Mouse (Mus musculus): Measurements from ENCODE around the gene Galnt7. TPM values are rescaled to one million over a fixed set of nuclear protein-coding genes. Genes with fewer than 3 reads are reported as not detected.

Galnt7 gene
- total and polyA plus RNA-seq, 2 experiments: 0.61 to 2.0 TPM

- H3K4me3 ChIP-seq (ENCODE audit: insufficient read depth, low read depth, low read length): no peak overlapping the region
- H3K9ac ChIP-seq (ENCODE audit: low read depth, low read length): no peak overlapping the region
- H3K27me3 ChIP-seq (ENCODE audit: control insufficient read depth, insufficient read depth, low read length): no peaks in the 10 kb centered on the region
- no peaks in the 10 kb centered on the region for H3K79me2 ChIP-seq (ENCODE audit: control insufficient read depth, insufficient read depth, low read length)
- TF ChIP-seq CTCF (IDR thresholded peaks at IDR 0.05; ENCODE audit: low read depth, low read length) (no peak), POLR2A (IDR thresholded peaks at IDR 0.05; ENCODE audit: extremely low read depth, insufficient read depth, low read length) (no peak)
- H3K36me3 ChIP-seq (ENCODE audit: control insufficient read depth, insufficient read depth, low read length): no peaks in the 10 kb centered on the region
- H3K4me1 ChIP-seq (ENCODE audit: control insufficient read depth, insufficient read depth, low read length): no peaks in the 10 kb centered on the region
- WGBS: 87% methylated on average over 15 of the region's 15 CpGs
- no peak overlapping the region for H3K27ac ChIP-seq (replicated peaks; ENCODE audit: insufficient read depth, low read depth, low read length)
- DNase-seq (ENCODE audit: extremely low read depth, low read depth, low spot score): no peak
Observed at GRCm38 (mm10) chr8:57637599-57638280, 15.1 kb downstream of the Galnt7 start.

GRCm38 (mm10) chr8:57636698-57637097, 16.1 kb downstream of the Galnt7 start:
- Histone ChIP-seq H3K4me3 (ENCODE audit: insufficient read depth, low read depth, low read length) (no peak overlapping the region), H3K79me2 (ENCODE audit: control insufficient read depth, insufficient read depth, low read length) (no peaks in the 10 kb centered on the region), H3K27me3 (ENCODE audit: control insufficient read depth, insufficient read depth, low read length) (no peaks in the 10 kb centered on the region), H3K4me1 (ENCODE audit: control insufficient read depth, insufficient read depth, low read length) (no peaks in the 10 kb centered on the region), H3K9ac (ENCODE audit: low read depth, low read length) (no peak overlapping the region), H3K27ac (replicated peaks; ENCODE audit: insufficient read depth, low read depth, low read length) (no peak overlapping the region), H3K36me3 (ENCODE audit: control insufficient read depth, insufficient read depth, low read length) (no peaks in the 10 kb centered on the region)
- no peak for DNase-seq (ENCODE audit: extremely low read depth, low read depth, low spot score)
- WGBS: 88% methylated on average over 11 of the region's 11 CpGs
- TF ChIP-seq POLR2A (IDR thresholded peaks at IDR 0.05; ENCODE audit: extremely low read depth, insufficient read depth, low read length): no peak
- TF ChIP-seq CTCF (IDR thresholded peaks at IDR 0.05; ENCODE audit: low read depth, low read length): no peak

- no peak for TF ChIP-seq CTCF (IDR thresholded peaks at IDR 0.05; ENCODE audit: low read depth, low read length)
- TF ChIP-seq POLR2A (IDR thresholded peaks at IDR 0.05; ENCODE audit: extremely low read depth, insufficient read depth, low read length): no peak
- Histone ChIP-seq H3K4me1 (ENCODE audit: control insufficient read depth, insufficient read depth, low read length) (no peaks in the 10 kb centered on the region), H3K36me3 (ENCODE audit: control insufficient read depth, insufficient read depth, low read length) (no peaks in the 10 kb centered on the region), H3K4me3 (ENCODE audit: insufficient read depth, low read depth, low read length) (no peak overlapping the region), H3K27ac (replicated peaks; ENCODE audit: insufficient read depth, low read depth, low read length) (no peak overlapping the region), H3K27me3 (ENCODE audit: control insufficient read depth, insufficient read depth, low read length) (no peaks in the 10 kb centered on the region), H3K9ac (ENCODE audit: low read depth, low read length) (no peak overlapping the region), H3K79me2 (ENCODE audit: control insufficient read depth, insufficient read depth, low read length) (no peaks in the 10 kb centered on the region)
- DNase-seq (ENCODE audit: extremely low read depth, low read depth, low spot score): no peak
- WGBS: 61% methylated on average over 3 of the region's 3 CpGs
Observed at GRCm38 (mm10) chr8:57636281-57636680, 16.6 kb downstream of the Galnt7 start.

GRCm38 (mm10) chr8:57631780-57632179, 21.1 kb downstream of the Galnt7 start:
- Histone ChIP-seq H3K4me1 (ENCODE audit: control insufficient read depth, insufficient read depth, low read length) (no peaks in the 10 kb centered on the region), H3K27ac (replicated peaks; ENCODE audit: insufficient read depth, low read depth, low read length) (no peak overlapping the region)

GRCm38 (mm10) chr8:57630148-57630547, 22.7 kb downstream of the Galnt7 start:
- WGBS: 93% methylated on average over 8 of the region's 8 CpGs
- Histone ChIP-seq H3K79me2 (ENCODE audit: control insufficient read depth, insufficient read depth, low read length) (no peaks in the 10 kb centered on the region), H3K9ac (ENCODE audit: low read depth, low read length) (no peak overlapping the region), H3K4me3 (ENCODE audit: insufficient read depth, low read depth, low read length) (no peak overlapping the region), H3K4me1 (ENCODE audit: control insufficient read depth, insufficient read depth, low read length) (no peaks in the 10 kb centered on the region), H3K27ac (replicated peaks; ENCODE audit: insufficient read depth, low read depth, low read length) (no peak overlapping the region), H3K36me3 (ENCODE audit: control insufficient read depth, insufficient read depth, low read length) (no peaks in the 10 kb centered on the region), H3K27me3 (ENCODE audit: control insufficient read depth, insufficient read depth, low read length) (no peaks in the 10 kb centered on the region)
- TF ChIP-seq POLR2A (IDR thresholded peaks at IDR 0.05; ENCODE audit: extremely low read depth, insufficient read depth, low read length) (no peak), CTCF (IDR thresholded peaks at IDR 0.05; ENCODE audit: low read depth, low read length) (no peak)
- DNase-seq (ENCODE audit: extremely low read depth, low read depth, low spot score): no peak

More at GRCm38 (mm10) chr8:57631780-57632179, 21.1 kb downstream of the Galnt7 start:
- Histone ChIP-seq H3K79me2 (ENCODE audit: control insufficient read depth, insufficient read depth, low read length) (no peaks in the 10 kb centered on the region), H3K4me3 (ENCODE audit: insufficient read depth, low read depth, low read length) (no peak overlapping the region), H3K36me3 (ENCODE audit: control insufficient read depth, insufficient read depth, low read length) (no peaks in the 10 kb centered on the region), H3K27me3 (ENCODE audit: control insufficient read depth, insufficient read depth, low read length) (no peaks in the 10 kb centered on the region), H3K9ac (ENCODE audit: low read depth, low read length) (no peak overlapping the region)
- DNase-seq (ENCODE audit: extremely low read depth, low read depth, low spot score): no peak
- no peak for TF ChIP-seq CTCF (IDR thresholded peaks at IDR 0.05; ENCODE audit: low read depth, low read length)
- TF ChIP-seq POLR2A (IDR thresholded peaks at IDR 0.05; ENCODE audit: extremely low read depth, insufficient read depth, low read length): no peak
- WGBS: 97% methylated on average over 7 of the region's 7 CpGs
